Mouse (Mus musculus): ENCODE measurements around the gene Ppp5c.
"Not testable (repeated sequence)": the region's sequence is repeated elsewhere in the genome, so short reads cannot be mapped to it uniquely, and the experiment has no call there.

Gene Ppp5c

GRCm38 (mm10) chr7:17027588-17028343 is at the start of gene Ppp5c:
Gene Ppp5c, minus strand, starts transcription at chr7:17027924.
- peak; percentile 81 to 90 for DNase-seq (ENCODE audit: low spot score in 2 of 2)

GRCm38 (mm10) chr7:17076542-17076941 is 48.8 kb upstream of the Ppp5c start:
- no peak for DNase-seq (ENCODE audit: low spot score in 2 of 2)

DNA sequence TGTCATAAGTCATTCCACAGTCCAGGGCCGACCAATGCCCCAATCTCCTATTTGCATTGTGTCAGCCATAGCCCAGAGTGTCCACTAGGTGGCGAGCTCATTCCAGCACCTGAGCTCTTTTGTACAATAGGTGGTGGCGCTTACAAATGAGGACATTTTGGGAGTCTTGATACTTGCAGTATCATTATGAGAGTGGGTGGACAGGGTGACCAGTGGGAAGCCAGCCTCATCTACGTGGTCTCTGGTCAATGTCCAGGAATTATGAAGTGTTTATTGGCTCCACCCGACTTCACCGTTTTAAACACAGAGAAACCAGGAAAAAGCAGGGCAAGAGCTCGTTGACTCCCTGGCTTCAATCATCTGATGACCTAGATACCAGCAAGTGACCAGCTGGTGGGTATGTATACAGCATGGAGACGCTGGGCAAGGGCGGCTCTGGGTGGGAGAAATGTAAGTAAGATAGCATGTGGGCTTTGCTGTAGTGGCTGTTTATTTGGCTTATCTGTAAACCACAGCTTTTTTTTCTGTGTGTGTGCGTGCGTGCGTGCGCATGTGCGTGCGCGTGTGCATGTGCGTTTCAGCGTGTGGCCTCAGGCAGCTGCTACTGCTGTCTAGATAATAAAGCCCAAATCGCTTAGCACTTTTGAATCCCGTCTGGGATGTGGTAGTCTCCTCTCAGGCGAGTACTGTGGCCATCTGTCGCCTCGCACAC is 46.3 kb upstream of the Ppp5c start, which contains the start of gene Psg16:
Gene Psg16 (plus strand): TSS at position 137 of the 712 bp plus-strand sequence.
- DNase-seq (ENCODE audit: low spot score in 2 of 2): peak; percentile 44 to 74

- DNase-seq (ENCODE audit: low spot score in 2 of 2): no peak
Measured at GRCm38 (mm10) chr7:17073513-17073903, 45.8 kb upstream of the Ppp5c start.

GRCm38 (mm10) chr7:17067651-17068050 is 39.9 kb upstream of the Ppp5c start:
- DNase-seq (ENCODE audit: low spot score in 2 of 2): not testable (repeated sequence)

GRCm38 (mm10) chr7:17067000-17067399 is 39.3 kb upstream of the Ppp5c start:
- no peak for DNase-seq (ENCODE audit: low spot score in 2 of 2)

GRCm38 (mm10) chr7:17066412-17066811 is 38.7 kb upstream of the Ppp5c start:
- DNase-seq (ENCODE audit: low spot score in 2 of 2): peak; percentile 78 to 88

DNA sequence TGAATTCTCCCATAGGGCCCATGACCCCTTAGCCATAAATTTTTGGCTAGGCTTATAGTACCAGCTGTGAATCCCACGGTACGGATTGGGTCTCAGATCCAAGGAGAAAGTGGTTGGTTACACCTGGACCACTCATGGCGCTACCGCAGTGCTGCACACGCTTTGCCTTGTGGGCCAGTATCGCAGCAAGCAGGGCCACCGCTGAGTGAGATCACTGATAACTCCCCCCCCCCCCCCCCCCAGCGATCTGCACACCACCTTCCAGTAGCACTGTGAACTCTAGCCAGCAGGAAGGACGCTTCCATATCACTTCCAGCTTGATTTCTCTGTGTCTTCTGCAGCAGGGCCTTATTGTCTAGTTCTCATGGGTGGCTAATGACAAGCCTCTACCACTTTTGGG is 37.9 kb upstream of the Ppp5c start:
- DNase-seq (ENCODE audit: low spot score in 2 of 2): no peak

- no peak for DNase-seq (ENCODE audit: low spot score in 2 of 2)
Measured at GRCm38 (mm10) chr7:17062845-17063244, 35.1 kb upstream of the Ppp5c start.

DNA sequence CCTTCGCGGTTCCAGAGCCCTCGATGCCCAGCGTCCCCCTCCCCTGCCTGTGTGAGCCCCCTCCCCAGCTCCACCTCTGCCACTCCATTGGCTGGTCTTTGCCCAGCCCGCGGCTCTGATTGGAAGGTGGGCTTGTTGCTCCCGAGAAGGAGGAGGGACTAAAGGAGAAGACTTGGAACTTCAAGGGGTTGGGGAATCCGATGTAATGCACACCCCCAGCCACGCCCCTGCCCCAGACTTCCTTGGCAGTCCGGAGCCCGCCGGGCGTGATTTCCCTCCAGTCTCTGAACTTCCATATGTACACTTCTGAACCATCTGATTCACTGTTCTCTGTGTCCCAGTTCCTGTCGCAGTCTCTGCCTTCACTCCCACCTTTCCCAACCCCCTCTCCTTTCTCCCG is 34.7 kb upstream of the Ppp5c start, which contains the start of gene Hif3a:
Gene Hif3a (minus strand): TSS at position 39 of the 400 bp plus-strand sequence.
- DNase-seq (ENCODE audit: low spot score in 2 of 2): peak in 1 of 2 experiments; percentile 31

GRCm38 (mm10) chr7:17060782-17061605 is 33.3 kb upstream of the Ppp5c start:
- DNase-seq (ENCODE audit: low spot score in 2 of 2): peak in 1 of 2 experiments; percentile 41

DNA sequence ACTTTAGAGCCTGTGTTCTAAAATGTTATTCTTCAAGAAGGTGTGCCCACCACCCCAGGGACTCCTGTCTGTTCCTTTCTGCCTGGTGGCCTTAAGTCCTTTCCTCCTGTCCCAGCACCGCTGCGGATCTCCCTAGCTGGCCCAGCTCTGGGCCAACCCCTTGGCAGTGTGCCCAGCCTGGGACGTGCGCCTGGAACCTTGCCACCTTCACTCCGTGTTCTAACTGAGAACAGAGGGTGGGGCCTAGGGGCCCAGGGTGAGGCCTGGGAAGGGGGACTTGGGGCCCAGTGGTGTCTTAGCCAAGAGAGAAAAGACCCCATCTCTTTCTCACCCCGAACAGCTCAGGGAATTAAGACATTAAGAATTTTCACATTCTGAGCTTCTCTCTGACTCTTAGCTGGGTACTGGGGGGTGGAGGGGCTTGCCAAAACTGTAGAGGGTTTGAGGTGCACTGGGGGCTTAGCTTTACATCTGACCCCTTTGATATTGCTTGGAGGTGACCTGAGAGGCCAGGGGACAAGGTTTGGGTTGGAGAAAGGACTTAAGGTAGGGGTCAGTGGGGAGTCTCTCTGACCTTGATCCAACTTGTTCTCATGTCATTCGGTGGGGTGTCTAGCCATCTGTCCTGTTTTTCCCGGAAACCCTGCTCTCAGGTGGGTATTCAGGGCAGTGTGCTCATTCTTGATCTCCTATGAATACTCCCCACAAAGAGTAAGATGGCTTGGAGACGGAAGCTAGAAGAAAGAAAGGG is 32.5 kb upstream of the Ppp5c start:
- peak; percentile 71 to 88 for DNase-seq (ENCODE audit: low spot score in 2 of 2)

- peak in 1 of 2 experiments; percentile 16 for DNase-seq (ENCODE audit: low spot score in 2 of 2)
Measured at GRCm38 (mm10) chr7:17059463-17059844, 31.7 kb upstream of the Ppp5c start.

DNA sequence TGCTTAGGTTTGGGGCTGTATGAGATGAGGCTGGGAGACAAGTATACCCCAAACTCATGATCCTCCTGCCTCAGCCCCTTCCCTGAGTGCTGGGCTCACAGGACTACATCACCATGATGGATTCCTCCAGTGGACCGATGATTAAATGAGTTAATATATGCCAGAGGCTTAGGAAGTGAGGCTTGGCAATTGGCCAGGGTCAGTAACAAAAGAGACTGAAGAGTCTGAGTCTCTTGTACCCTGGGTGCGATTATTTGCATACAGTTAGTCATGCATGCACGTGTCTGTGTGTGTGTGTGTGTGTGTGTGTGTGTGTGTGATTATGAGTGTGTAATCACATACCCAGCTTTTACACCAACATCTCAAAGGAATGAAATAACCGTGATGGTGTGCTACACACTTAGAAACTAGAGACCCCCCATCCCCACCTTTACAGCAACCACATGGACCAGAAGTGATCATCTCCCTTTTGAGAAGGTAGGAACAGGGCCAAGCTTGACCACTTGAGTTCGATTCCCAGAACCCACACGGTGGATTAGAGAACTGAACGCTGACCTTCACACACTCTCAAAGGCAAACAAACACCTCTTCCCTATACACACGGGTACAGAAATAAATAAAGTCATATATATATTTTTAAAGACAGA is 31.2 kb upstream of the Ppp5c start:
- peak; percentile 38 to 73 for DNase-seq (ENCODE audit: low spot score in 2 of 2)

GRCm38 (mm10) chr7:17058071-17058689 is 30.5 kb upstream of the Ppp5c start:
- peak; percentile 47 to 81 for DNase-seq (ENCODE audit: low spot score in 2 of 2)

- peak in 1 of 2 experiments; percentile 41 for DNase-seq (ENCODE audit: low spot score in 2 of 2)
Measured at GRCm38 (mm10) chr7:17056601-17057523, 29.1 kb upstream of the Ppp5c start.

DNA sequence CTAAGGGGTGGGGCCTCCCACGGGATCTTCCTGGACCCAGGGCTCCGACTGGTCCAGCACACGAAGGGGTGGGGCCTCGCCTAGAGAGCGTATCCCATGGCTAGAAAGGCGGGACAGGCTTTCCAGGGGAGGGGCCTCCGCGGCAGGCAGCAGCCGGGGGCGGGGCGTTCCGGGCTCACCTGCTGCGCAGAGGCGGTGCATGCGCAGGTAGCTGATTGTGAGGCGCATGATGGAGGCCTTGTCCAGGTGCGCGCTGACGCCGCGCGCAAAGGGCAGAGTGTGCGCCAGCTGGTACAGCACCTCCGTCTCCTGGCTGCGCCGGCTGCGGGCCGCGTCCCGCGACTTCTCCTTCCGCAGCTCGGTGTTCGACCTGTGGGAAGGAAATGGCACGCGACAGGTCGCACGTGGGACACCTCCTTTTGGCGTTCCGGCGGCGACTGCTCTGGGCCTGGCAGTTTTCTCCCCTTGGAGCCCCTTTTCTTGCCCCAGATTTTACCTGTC is 28.4 kb upstream of the Ppp5c start:
- DNase-seq (ENCODE audit: low spot score in 2 of 2): peak; percentile 72 to 86

DNA sequence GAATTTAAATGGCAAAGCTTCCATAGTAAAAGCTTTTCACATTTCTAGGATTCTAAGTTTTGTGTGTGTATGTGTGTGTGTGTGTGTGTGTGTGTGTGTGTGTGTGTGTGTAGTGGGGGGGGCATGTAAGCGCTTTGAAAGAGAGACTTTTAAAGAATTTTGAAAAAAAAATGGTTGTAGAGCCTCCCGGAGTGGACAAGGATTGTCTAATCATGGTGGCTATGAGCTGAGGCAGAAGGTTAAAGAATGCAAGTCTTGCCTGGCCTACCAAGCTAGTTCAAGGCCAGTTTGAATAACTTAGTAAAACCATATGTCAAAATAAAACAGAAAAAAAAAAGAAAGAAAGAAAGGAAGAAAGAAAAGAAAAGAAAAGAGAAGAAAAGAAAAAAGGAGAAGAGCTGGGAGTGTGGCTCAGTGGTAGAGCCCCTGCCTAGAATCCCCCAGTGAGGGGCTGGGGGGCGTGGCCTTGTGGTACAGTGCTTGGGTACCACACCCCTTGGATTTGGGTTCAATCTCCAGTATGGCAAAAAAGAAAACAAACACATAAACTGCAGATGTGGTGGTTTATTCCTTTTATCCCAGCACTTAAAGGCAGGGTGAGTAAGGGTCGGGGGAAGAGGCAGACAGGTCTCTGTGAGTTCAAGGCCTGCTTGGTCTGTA is 27.7 kb upstream of the Ppp5c start:
- no peak for DNase-seq (ENCODE audit: low spot score in 2 of 2)
